Mouse (Mus musculus): Measurements from ENCODE around the gene Cbl. TPM values are rescaled to one million over a fixed set of nuclear protein-coding genes. Genes with fewer than 3 reads are reported as not detected.
A peak's percentile ranks its signal among the peaks of the same experiment; 100 is the strongest.

Cbl gene
- polyA plus RNA-seq, 1 experiment from 2014 or later = 13.4 TPM

DNA sequence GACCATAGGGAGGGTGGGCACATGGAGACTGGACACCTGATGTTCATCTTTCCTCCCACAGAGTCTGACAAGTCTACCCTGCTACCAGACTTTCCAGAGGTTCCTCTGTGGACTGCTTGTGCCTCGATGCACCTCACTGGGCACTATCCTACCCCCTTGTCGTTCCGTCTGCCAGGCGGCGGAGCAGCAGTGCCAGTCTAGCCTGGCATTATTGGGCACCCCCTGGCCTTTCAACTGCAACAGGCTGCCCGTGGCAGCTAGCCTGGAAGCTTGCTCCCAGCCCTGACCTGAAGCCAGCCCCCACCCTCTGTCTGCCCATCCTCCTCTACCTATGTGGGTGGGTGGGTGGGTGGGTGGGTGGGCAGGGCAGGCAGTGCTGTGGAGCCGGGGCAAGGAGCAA lies 127.7 kb downstream of the Cbl start:
- ATAC-seq (no peak), DNase-seq (ENCODE audit: low spot score) (no peak)
- Histone ChIP-seq H3K36me3 (ENCODE audit: control insufficient read depth, insufficient read depth, low read length) (peaks cover 12% of the 10 kb centered on the region; the same call in 1 of the 2 replicates), H3K9ac (ENCODE audit: low read length) (no peak overlapping the region), H3K4me3 (ENCODE audit: low read depth, low read length) (no peak overlapping the region), H3K27me3 (replicated peaks; ENCODE audit: control insufficient read depth, insufficient read depth, low read length) (no peaks in the 10 kb centered on the region), H3K4me1 (ENCODE audit: control insufficient read depth, insufficient read depth, low read length) (peaks cover 22% of the 10 kb centered on the region), H3K27ac (ENCODE audit: low read depth, low read length) (no peak overlapping the region), H3K4me2 (ENCODE audit: low read length) (no peak overlapping the region), H3K9me3 (replicated peaks; ENCODE audit: control insufficient read depth, low read length) (no peaks in the 10 kb centered on the region)
- 91% methylated on average over 7 of the region's 7 CpGs for WGBS

DNA sequence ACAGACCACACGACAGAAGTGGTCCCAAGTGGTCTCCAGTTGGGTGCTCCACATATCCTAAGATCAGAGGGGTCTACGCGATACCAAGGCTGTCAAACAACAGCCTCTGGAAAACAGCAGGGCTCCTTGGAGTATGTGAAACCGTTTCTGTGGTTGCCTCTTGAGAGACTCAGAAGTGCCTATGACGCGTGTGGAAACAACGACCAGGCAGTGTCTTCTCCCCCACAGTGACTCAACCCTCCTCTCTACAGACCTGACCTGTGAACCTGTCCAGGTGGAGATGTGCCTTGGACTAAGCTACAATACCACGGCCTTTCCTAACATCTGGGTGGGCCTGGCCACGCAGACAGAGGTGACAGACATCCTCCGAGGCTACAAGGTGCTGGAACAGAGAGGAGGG lies 128.1 kb downstream of the Cbl start:
- no peak overlapping the region for H3K27ac ChIP-seq (ENCODE audit: low read depth, low read length)
- ATAC-seq (no peak), DNase-seq (ENCODE audit: low spot score) (no peak)
- H3K27me3 ChIP-seq (replicated peaks; ENCODE audit: control insufficient read depth, insufficient read depth, low read length) = no peaks in the 10 kb centered on the region
- H3K36me3 ChIP-seq (ENCODE audit: control insufficient read depth, insufficient read depth, low read length) = peaks cover 12% of the 10 kb centered on the region; the same call in 1 of the 2 replicates
- no peak overlapping the region for H3K4me3 ChIP-seq (ENCODE audit: low read depth, low read length)
- H3K9ac ChIP-seq (ENCODE audit: low read length) = no peak overlapping the region
- 89% methylated on average over 10 of the region's 10 CpGs for WGBS
- no peak overlapping the region for H3K4me2 ChIP-seq (ENCODE audit: low read length)
- H3K9me3 ChIP-seq (replicated peaks; ENCODE audit: control insufficient read depth, low read length) = no peaks in the 10 kb centered on the region
- peaks cover 22% of the 10 kb centered on the region for H3K4me1 ChIP-seq (ENCODE audit: control insufficient read depth, insufficient read depth, low read length)

DNA sequence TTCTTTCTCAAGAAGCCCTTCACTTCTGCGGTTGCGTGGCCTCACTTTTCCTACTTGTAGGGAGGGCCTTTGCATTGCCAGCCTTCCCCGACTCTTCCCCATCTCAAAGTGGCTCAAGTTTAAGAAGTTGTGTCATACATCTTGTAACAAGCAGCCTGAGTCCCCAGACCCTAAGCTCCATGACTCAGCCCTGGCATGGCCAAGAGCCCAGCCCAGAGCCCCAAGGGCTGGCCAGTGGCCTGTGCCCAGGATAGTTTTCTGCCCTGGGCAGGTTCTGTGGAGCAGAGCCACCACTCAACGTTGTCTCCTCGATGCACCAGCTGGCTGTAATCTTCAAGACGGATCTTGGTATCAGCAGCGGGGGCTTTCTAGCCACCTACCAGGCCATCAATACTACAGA lies 129.0 kb downstream of the Cbl start:
- Histone ChIP-seq H3K27ac (ENCODE audit: low read depth, low read length) (no peak overlapping the region), H3K9ac (ENCODE audit: low read length) (no peak overlapping the region), H3K4me1 (ENCODE audit: control insufficient read depth, insufficient read depth, low read length) (peaks cover 17% of the 10 kb centered on the region), H3K9me3 (replicated peaks; ENCODE audit: control insufficient read depth, low read length) (no peaks in the 10 kb centered on the region), H3K36me3 (ENCODE audit: control insufficient read depth, insufficient read depth, low read length) (peaks cover 12% of the 10 kb centered on the region; the same call in 1 of the 2 replicates), H3K4me3 (ENCODE audit: low read depth, low read length) (no peak overlapping the region), H3K27me3 (replicated peaks; ENCODE audit: control insufficient read depth, insufficient read depth, low read length) (no peaks in the 10 kb centered on the region), H3K4me2 (ENCODE audit: low read length) (no peak overlapping the region)
- DNase-seq (ENCODE audit: low spot score) = no peak
- 93% methylated on average over 7 of the region's 7 CpGs for WGBS
- ATAC-seq = no peak

DNA sequence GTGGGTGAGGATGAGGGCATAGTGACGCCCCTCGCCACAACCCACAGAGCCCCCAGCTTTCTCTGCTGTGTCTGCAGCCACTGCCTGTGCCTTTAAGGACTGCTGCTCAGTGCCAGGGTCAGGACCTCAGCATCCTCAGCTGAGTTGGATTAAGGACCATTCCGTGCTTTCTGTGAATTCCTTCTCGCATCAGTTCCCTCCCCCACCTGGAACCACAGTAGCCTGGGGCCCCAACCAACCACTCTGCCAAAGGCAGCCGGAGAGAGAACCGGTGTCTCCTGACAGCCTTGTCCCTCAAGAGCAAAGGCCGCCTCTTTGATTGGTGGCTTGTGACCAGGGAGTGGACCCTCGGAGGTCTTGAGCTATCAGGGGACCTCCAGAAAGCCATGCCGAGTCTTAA lies 132.4 kb downstream of the Cbl start, which contains the start of gene Mfrp:
TSS of gene Mfrp (plus strand) at position 240 of the 400 bp plus-strand sequence.
- H3K9ac ChIP-seq (ENCODE audit: low read length) = no peak within 1 kb of the TSS
- peaks cover 9% of the 10 kb centered on the region; the same call in 1 of the 2 replicates for H3K36me3 ChIP-seq (ENCODE audit: control insufficient read depth, insufficient read depth, low read length)
- no peaks in the 10 kb centered on the region for H3K27me3 ChIP-seq (replicated peaks; ENCODE audit: control insufficient read depth, insufficient read depth, low read length)
- WGBS = 65% methylated on average over 9 of the region's 9 CpGs
- H3K4me3 ChIP-seq (ENCODE audit: low read depth, low read length) = no peak within 1 kb of the TSS
- DNase-seq (ENCODE audit: low spot score) (no peak), ATAC-seq (no peak)
- no peak within 1 kb of the TSS for H3K27ac ChIP-seq (ENCODE audit: low read depth, low read length)
- H3K9me3 ChIP-seq (replicated peaks; ENCODE audit: control insufficient read depth, low read length) = no peaks in the 10 kb centered on the region
- peaks cover 6% of the 10 kb centered on the region; the same call in 1 of the 2 replicates for H3K4me1 ChIP-seq (ENCODE audit: control insufficient read depth, insufficient read depth, low read length)
- no peak within 1 kb of the TSS for H3K4me2 ChIP-seq (ENCODE audit: low read length)

DNA sequence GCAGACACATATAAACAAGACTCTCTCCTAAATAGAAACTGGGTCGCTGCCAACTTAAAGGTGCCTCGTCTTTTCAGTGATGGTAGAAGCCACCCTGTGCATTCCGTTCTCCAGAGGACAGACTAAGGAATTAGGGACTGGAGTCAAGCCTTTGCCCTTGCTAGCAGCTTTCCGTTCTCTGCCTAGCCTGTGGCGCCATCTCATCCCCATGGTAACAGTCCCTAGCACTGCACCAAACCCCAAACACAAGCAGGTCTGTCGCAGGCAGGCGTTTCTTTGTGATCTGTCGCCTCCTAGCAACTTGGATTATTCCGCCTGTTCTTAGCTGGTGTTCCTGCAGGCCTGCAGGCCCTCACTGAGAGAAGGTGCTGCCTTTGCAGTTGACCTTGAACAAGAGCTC lies 137.3 kb downstream of the Cbl start:
- Histone ChIP-seq H3K4me2 (ENCODE audit: low read length) (no peak overlapping the region), H3K9ac (ENCODE audit: low read length) (no peak overlapping the region), H3K9me3 (replicated peaks; ENCODE audit: control insufficient read depth, low read length) (no peaks in the 10 kb centered on the region), H3K4me1 (ENCODE audit: control insufficient read depth, insufficient read depth, low read length) (peaks cover 6% of the 10 kb centered on the region; the same call in 1 of the 2 replicates), H3K27ac (ENCODE audit: low read depth, low read length) (peak overlapping the region; percentile 9; the same call in 1 of the 2 replicates), H3K4me3 (ENCODE audit: low read depth, low read length) (no peak overlapping the region), H3K27me3 (replicated peaks; ENCODE audit: control insufficient read depth, insufficient read depth, low read length) (no peaks in the 10 kb centered on the region), H3K36me3 (ENCODE audit: control insufficient read depth, insufficient read depth, low read length) (no peaks in the 10 kb centered on the region; the same call in 1 of the 2 replicates)
- peak; percentile 72 for ATAC-seq
- 11% methylated on average over 9 of the region's 9 CpGs for WGBS
- peak; percentile 74 for DNase-seq (ENCODE audit: low spot score)

DNA sequence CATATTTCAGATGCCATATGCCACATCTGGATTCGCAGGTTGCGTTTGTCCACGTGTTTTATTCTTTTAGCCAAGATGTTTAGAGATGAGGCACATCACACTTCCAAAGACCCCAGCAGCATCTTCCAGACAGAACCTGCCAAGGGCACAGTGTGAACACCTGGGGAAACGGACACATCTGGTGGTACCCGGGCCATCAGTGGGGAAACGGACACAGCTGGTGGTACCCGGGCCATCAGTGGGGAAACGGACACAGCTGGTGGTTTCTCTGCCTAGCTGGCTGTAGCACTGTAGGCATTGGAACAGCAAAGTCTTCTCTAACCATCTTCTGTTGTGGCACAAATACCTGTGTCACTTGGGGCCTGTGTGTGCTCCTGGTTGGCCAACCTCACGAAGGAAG lies 138.1 kb downstream of the Cbl start:
- no peak for ATAC-seq
- WGBS = 87% methylated on average over 9 of the region's 9 CpGs
- Histone ChIP-seq H3K27ac (ENCODE audit: low read depth, low read length) (no peak overlapping the region; the same call in 1 of the 2 replicates), H3K9me3 (replicated peaks; ENCODE audit: control insufficient read depth, low read length) (no peaks in the 10 kb centered on the region), H3K4me3 (ENCODE audit: low read depth, low read length) (no peak overlapping the region), H3K36me3 (ENCODE audit: control insufficient read depth, insufficient read depth, low read length) (no peaks in the 10 kb centered on the region; the same call in 1 of the 2 replicates), H3K27me3 (replicated peaks; ENCODE audit: control insufficient read depth, insufficient read depth, low read length) (no peaks in the 10 kb centered on the region), H3K9ac (ENCODE audit: low read length) (no peak overlapping the region), H3K4me1 (ENCODE audit: control insufficient read depth, insufficient read depth, low read length) (peaks cover 6% of the 10 kb centered on the region; the same call in 1 of the 2 replicates), H3K4me2 (ENCODE audit: low read length) (no peak overlapping the region)
- no peak for DNase-seq (ENCODE audit: low spot score)

DNA sequence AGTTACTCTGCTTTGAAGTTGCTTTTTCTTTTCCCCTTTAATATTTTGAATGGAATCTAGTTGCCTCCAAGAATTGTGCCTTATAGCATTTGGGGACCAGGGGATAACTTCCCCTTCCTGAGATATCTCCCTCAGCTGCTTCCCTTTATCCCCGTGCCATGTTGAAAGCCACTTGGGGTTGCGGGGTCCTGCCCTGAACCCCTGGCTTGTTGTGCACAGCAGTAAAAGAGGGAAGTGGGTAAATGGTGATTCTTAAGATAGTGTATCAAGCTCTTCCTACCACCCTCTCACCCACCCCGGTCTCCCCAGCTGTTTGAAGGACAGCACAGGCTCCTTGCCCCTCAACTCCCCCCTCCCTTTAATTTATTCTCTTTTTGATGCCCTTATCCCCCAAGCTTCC lies 139.1 kb downstream of the Cbl start:
- Histone ChIP-seq H3K4me2 (ENCODE audit: low read length) (no peak overlapping the region), H3K36me3 (ENCODE audit: control insufficient read depth, insufficient read depth, low read length) (no peaks in the 10 kb centered on the region; the same call in 1 of the 2 replicates), H3K9ac (ENCODE audit: low read length) (no peak overlapping the region), H3K27ac (ENCODE audit: low read depth, low read length) (no peak overlapping the region), H3K9me3 (replicated peaks; ENCODE audit: control insufficient read depth, low read length) (no peaks in the 10 kb centered on the region), H3K4me3 (ENCODE audit: low read depth, low read length) (no peak overlapping the region), H3K4me1 (ENCODE audit: control insufficient read depth, insufficient read depth, low read length) (peaks cover 6% of the 10 kb centered on the region; the same call in 1 of the 2 replicates), H3K27me3 (replicated peaks; ENCODE audit: control insufficient read depth, insufficient read depth, low read length) (no peaks in the 10 kb centered on the region)
- no peak for DNase-seq (ENCODE audit: low spot score)
- ATAC-seq = no peak
- WGBS = 82% methylated on average over 3 of the region's 3 CpGs

DNA sequence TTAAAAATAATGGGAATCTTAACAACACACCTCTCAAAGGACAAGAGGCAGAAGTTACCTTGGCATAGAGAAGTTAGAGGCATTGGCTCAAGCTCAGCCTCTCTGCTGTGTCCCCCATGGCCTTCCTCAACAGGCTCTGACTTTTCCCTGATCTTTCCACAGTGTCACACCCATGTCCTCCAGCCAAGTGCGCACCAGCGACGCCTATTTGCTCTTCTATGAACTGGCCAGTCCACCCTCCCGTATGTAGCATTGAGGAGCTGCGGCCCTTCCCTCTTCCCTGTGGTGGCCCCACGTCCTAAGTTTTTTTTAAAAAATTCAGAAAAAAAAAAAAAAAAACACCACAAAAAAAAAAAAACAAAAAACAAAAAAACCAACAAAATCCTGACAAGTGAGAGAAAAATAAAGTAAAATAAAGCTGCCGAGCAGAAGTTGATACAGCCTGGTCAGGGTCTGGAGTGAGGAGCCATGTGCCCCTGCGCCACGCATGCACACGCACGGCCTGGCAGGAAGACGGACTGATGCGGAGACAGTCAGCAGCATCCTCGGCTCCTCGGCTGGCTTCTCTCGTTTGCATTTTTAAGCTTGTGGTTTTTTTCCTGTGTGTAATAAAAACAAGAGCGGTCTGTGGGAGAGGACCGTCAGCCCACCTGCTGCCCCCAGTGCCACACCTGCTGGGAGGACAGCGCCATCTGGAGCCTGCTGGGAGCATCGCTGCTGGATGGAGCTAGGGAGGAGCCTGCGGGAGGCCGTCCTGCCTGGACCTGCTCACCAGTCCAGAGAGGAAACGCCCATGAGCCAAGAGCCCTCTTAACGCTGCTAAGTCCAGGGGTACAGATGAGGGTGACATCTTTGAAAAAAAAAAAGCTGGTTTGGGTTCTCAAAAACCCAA lies 140.0 kb downstream of the Cbl start:
- Histone ChIP-seq H3K36me3 (ENCODE audit: control insufficient read depth, insufficient read depth, low read length) (no peaks in the 10 kb centered on the region; the same call in 1 of the 2 replicates), H3K27me3 (replicated peaks; ENCODE audit: control insufficient read depth, insufficient read depth, low read length) (no peaks in the 10 kb centered on the region), H3K4me1 (ENCODE audit: control insufficient read depth, insufficient read depth, low read length) (peaks cover 6% of the 10 kb centered on the region; the same call in 1 of the 2 replicates), H3K27ac (ENCODE audit: low read depth, low read length) (no peak overlapping the region), H3K9ac (ENCODE audit: low read length) (no peak overlapping the region), H3K9me3 (replicated peaks; ENCODE audit: control insufficient read depth, low read length) (no peaks in the 10 kb centered on the region), H3K4me3 (ENCODE audit: low read depth, low read length) (0 out of 2 replicates have a peak overlapping the region, but pooled peaks have one; percentile 2), H3K4me2 (ENCODE audit: low read length) (peak overlapping the region; percentile 23; the same call in 1 of the 2 replicates)
- ATAC-seq (peak; percentile 67), DNase-seq (ENCODE audit: low spot score) (peak; percentile 76)
- 28% methylated on average over 24 of the region's 24 CpGs for WGBS
